Mouse (Mus musculus): ENCODE measurements at regions not wholly inside any gene's neighbourhood (a gene's known extent, or its start where the extent isn't known, plus 50 kb on each side); places are given as distances from the start of the nearest gene placed in this dataset.

DNA sequence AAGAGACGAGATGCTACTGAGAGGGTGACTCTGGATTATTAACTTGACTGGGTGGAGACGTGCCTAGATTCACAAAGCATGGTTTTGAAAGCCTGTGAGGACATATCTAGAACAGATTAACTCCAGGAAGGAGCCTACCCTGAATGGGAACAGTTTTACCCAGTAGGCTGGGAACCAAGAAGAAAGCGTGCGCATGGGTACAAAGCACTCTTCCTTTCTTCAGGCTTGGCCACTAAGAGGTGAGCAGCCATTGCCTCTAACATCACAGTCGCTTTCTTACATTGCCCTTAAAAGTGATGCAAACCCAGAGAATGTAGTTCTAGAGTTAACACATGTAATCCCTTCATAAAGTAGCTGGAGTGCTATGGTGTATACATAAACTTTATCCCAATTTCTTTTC is 414.0 kb downstream of the Efna5 start:
- TF ChIP-seq POLR2A (IDR thresholded peaks at IDR 0.05; ENCODE audit: insufficient read depth, low read length) (no peak), CTCF (IDR thresholded peaks at IDR 0.05; ENCODE audit: low read depth, low read length) (no peak), EP300 (IDR thresholded peaks at IDR 0.05; ENCODE audit: insufficient read depth, low read depth, low read length) (no peak)
- Histone ChIP-seq H3K36me3 (ENCODE audit: control insufficient read depth, insufficient read depth, low read length, poor library complexity, severe bottlenecking) (no peaks in the 10 kb centered on the region), H3K27me3 (ENCODE audit: control insufficient read depth, insufficient read depth, low read length, poor library complexity, severe bottlenecking) (no peaks in the 10 kb centered on the region), H3K9ac (ENCODE audit: low read depth, poor library complexity, severe bottlenecking) (no peak overlapping the region), H3K4me3 (ENCODE audit: low read depth, low read length) (no peak overlapping the region), H3K9me3 (replicated peaks; ENCODE audit: control insufficient read depth, insufficient read depth, low read length, poor library complexity, severe bottlenecking) (no peaks in the 10 kb centered on the region), H3K4me1 (ENCODE audit: control insufficient read depth, insufficient read depth, low read length) (no peaks in the 10 kb centered on the region), H3K27ac (ENCODE audit: insufficient read depth, low read length) (no peak overlapping the region)

DNA sequence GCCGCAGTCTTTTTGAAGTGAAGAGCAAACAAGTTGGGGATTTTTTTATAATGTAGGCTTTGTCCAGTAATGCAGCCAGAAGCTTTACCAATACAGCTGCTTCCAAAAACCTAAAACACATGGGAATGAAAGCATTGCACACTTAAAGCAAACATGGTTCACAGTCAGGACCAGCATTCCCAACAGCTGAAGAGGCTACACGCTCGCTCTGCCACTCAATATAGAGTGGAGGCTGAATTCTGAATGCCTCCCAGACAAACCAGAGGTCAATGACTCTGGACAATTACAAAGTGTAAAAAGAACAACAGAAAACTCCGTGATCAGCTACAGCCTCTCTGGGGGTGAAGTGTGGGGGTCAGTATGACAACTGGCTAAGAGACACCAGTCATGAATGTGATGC is 416.1 kb downstream of the Efna5 start:
- no peaks in the 10 kb centered on the region for H3K27me3 ChIP-seq (ENCODE audit: control insufficient read depth, insufficient read depth, low read length, poor library complexity, severe bottlenecking)
- no peak overlapping the region for H3K27ac ChIP-seq (ENCODE audit: insufficient read depth, low read length)
- H3K36me3 ChIP-seq (ENCODE audit: control insufficient read depth, insufficient read depth, low read length, poor library complexity, severe bottlenecking) = no peaks in the 10 kb centered on the region
- no peak overlapping the region for H3K4me3 ChIP-seq (ENCODE audit: low read depth, low read length)
- no peak overlapping the region for H3K9ac ChIP-seq (ENCODE audit: low read depth, poor library complexity, severe bottlenecking)
- H3K4me1 ChIP-seq (ENCODE audit: control insufficient read depth, insufficient read depth, low read length) = no peaks in the 10 kb centered on the region
- no peaks in the 10 kb centered on the region for H3K9me3 ChIP-seq (replicated peaks; ENCODE audit: control insufficient read depth, insufficient read depth, low read length, poor library complexity, severe bottlenecking)
- no peak for TF ChIP-seq EP300 (IDR thresholded peaks at IDR 0.05; ENCODE audit: insufficient read depth, low read depth, low read length)
- TF ChIP-seq CTCF (IDR thresholded peaks at IDR 0.05; ENCODE audit: low read depth, low read length) = no peak
- TF ChIP-seq POLR2A (IDR thresholded peaks at IDR 0.05; ENCODE audit: insufficient read depth, low read length) = no peak

DNA sequence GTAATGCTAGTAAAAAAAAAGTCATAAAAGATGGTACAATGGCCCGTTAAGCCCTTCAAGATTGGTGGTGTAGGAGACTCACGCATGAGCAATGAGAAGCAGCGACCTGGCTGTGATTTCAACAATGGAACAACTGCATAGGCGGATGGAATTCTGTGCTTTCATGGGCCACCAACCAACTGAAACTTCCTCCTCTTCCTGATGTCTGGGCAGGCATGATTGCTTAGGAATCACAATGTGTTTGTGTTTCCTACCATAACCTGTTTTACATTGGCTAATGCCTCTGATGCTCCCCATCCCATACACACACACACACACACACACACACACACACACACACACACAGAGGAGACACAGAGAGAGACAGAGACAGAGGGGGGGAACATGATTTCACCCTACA is 416.9 kb downstream of the Efna5 start:
- H3K27me3 ChIP-seq (ENCODE audit: control insufficient read depth, insufficient read depth, low read length, poor library complexity, severe bottlenecking) = no peaks in the 10 kb centered on the region
- no peaks in the 10 kb centered on the region for H3K36me3 ChIP-seq (ENCODE audit: control insufficient read depth, insufficient read depth, low read length, poor library complexity, severe bottlenecking)
- H3K9me3 ChIP-seq (replicated peaks; ENCODE audit: control insufficient read depth, insufficient read depth, low read length, poor library complexity, severe bottlenecking) = no peaks in the 10 kb centered on the region
- no peak overlapping the region for H3K27ac ChIP-seq (ENCODE audit: insufficient read depth, low read length)
- no peak overlapping the region for H3K4me3 ChIP-seq (ENCODE audit: low read depth, low read length)
- H3K9ac ChIP-seq (ENCODE audit: low read depth, poor library complexity, severe bottlenecking) = no peak overlapping the region
- H3K4me1 ChIP-seq (ENCODE audit: control insufficient read depth, insufficient read depth, low read length) = no peaks in the 10 kb centered on the region
- TF ChIP-seq EP300 (IDR thresholded peaks at IDR 0.05; ENCODE audit: insufficient read depth, low read depth, low read length) = no peak
- no peak for TF ChIP-seq CTCF (IDR thresholded peaks at IDR 0.05; ENCODE audit: low read depth, low read length)
- no peak for TF ChIP-seq POLR2A (IDR thresholded peaks at IDR 0.05; ENCODE audit: insufficient read depth, low read length)

DNA sequence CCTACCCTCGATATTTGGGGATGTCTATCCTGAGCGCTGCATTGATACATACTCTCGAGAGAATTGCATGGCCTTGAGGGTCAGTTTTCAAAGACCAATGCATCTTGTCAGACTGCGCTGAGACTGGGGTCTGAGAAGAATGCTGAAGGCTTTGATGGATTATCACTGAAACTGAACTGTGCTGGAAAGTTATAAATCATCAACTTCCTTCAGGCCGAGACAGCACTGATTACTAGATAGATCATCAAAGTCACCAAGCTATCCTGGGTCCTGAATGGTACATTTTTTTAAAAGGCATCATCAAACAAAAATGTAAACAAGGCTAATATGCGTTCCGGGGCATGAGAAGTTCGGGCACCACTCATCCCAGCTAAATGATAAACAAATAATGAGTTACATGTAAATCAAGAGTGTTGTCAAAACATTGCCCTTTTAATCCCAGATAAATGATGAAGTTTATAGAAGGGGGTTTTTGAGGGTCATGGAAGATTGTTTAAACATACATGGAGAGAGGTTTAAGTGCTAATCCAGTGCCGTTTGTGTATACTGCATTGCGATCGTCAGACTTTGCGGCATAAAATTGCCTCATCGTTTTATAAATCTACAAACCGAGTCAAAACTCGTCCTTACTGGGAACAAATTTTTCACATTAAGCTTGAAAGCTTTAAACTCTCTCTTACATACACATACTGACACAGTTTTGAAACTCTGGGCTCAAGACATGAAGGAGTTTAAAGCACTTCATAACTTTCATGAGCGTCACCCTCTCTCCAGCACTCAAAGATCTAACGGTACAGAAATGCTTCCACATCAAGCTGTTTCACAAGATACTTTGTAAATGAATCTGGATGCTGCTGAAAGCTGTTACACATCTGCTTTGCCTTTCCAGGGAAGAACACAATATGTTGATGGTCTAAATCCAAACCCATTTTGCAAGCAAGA is 419.5 kb downstream of the Efna5 start:
- Histone ChIP-seq H3K27ac (ENCODE audit: insufficient read depth, low read length) (no peak overlapping the region), H3K9me3 (replicated peaks; ENCODE audit: control insufficient read depth, insufficient read depth, low read length, poor library complexity, severe bottlenecking) (no peaks in the 10 kb centered on the region), H3K27me3 (ENCODE audit: control insufficient read depth, insufficient read depth, low read length, poor library complexity, severe bottlenecking) (no peaks in the 10 kb centered on the region), H3K9ac (ENCODE audit: low read depth, poor library complexity, severe bottlenecking) (no peak overlapping the region), H3K4me1 (ENCODE audit: control insufficient read depth, insufficient read depth, low read length) (no peaks in the 10 kb centered on the region), H3K36me3 (ENCODE audit: control insufficient read depth, insufficient read depth, low read length, poor library complexity, severe bottlenecking) (no peaks in the 10 kb centered on the region), H3K4me3 (ENCODE audit: low read depth, low read length) (no peak overlapping the region)
- TF ChIP-seq CTCF (IDR thresholded peaks at IDR 0.05; ENCODE audit: low read depth, low read length) = no peak
- no peak for TF ChIP-seq EP300 (IDR thresholded peaks at IDR 0.05; ENCODE audit: insufficient read depth, low read depth, low read length)
- TF ChIP-seq POLR2A (IDR thresholded peaks at IDR 0.05; ENCODE audit: insufficient read depth, low read length) = no peak

DNA sequence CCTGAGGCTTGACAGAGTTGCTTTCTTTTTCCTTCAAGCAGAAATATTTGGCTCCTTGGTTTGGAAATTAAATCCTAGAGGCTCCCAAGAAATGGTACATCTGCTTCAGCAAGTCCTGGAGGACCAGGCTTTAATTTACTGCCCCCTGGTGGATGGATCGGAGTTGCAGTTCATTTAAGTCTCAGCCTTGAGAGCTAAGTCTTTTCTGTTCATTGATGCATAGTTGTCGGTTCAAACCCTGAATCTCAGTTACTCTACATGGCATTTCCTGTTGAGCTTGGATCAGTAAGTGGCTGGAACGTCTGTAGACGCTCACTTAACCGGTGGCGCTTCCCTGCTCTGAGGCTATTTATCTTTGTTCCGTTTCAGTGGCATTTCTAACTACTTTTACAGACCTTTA is 422.2 kb downstream of the Efna5 start:
- H3K9ac ChIP-seq (ENCODE audit: low read depth, poor library complexity, severe bottlenecking) = no peak overlapping the region
- no peaks in the 10 kb centered on the region for H3K36me3 ChIP-seq (ENCODE audit: control insufficient read depth, insufficient read depth, low read length, poor library complexity, severe bottlenecking)
- no peaks in the 10 kb centered on the region for H3K4me1 ChIP-seq (ENCODE audit: control insufficient read depth, insufficient read depth, low read length)
- no peaks in the 10 kb centered on the region for H3K27me3 ChIP-seq (ENCODE audit: control insufficient read depth, insufficient read depth, low read length, poor library complexity, severe bottlenecking)
- no peaks in the 10 kb centered on the region for H3K9me3 ChIP-seq (replicated peaks; ENCODE audit: control insufficient read depth, insufficient read depth, low read length, poor library complexity, severe bottlenecking)
- TF ChIP-seq CTCF (IDR thresholded peaks at IDR 0.05; ENCODE audit: low read depth, low read length) (no peak), POLR2A (IDR thresholded peaks at IDR 0.05; ENCODE audit: insufficient read depth, low read length) (no peak), EP300 (IDR thresholded peaks at IDR 0.05; ENCODE audit: insufficient read depth, low read depth, low read length) (no peak)
- H3K27ac ChIP-seq (ENCODE audit: insufficient read depth, low read length) = no peak overlapping the region
- H3K4me3 ChIP-seq (ENCODE audit: low read depth, low read length) = no peak overlapping the region

DNA sequence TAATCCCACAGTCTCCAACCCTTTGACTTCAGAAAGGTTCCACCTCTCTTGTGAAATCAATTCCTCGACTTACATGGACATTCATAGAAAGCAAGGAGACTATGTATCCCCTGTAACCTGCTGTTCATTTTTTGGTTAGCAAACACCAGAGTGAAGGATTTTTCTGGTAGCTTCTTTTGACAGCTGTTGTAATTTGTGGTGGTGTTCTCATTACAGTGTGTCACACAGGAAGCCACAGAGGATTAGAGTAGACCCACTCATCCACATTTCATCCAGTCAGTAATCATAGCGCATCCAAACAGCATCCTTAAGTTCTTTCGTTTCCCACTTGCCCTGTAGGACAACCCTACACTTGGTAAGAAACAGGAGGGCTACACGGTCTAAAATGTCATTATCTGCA is 443.1 kb downstream of the Efna5 start:
- Histone ChIP-seq H3K36me3 (ENCODE audit: control insufficient read depth, insufficient read depth, low read length, poor library complexity, severe bottlenecking) (no peaks in the 10 kb centered on the region), H3K27me3 (ENCODE audit: control insufficient read depth, insufficient read depth, low read length, poor library complexity, severe bottlenecking) (no peaks in the 10 kb centered on the region), H3K9ac (ENCODE audit: low read depth, poor library complexity, severe bottlenecking) (no peak overlapping the region), H3K9me3 (replicated peaks; ENCODE audit: control insufficient read depth, insufficient read depth, low read length, poor library complexity, severe bottlenecking) (no peaks in the 10 kb centered on the region), H3K4me3 (ENCODE audit: low read depth, low read length) (no peak overlapping the region), H3K4me1 (ENCODE audit: control insufficient read depth, insufficient read depth, low read length) (no peaks in the 10 kb centered on the region), H3K27ac (ENCODE audit: insufficient read depth, low read length) (no peak overlapping the region)
- TF ChIP-seq EP300 (IDR thresholded peaks at IDR 0.05; ENCODE audit: insufficient read depth, low read depth, low read length) (no peak), POLR2A (IDR thresholded peaks at IDR 0.05; ENCODE audit: insufficient read depth, low read length) (no peak), CTCF (IDR thresholded peaks at IDR 0.05; ENCODE audit: low read depth, low read length) (no peak)
